Mouse (Mus musculus) ES-Bruce4 (cell line): ENCODE results near the gene Ctnnbl1.

ENCODE experiments used
- CTCF ChIP-seq: IDR thresholded peaks from one replicate; pipeline ENCODE4 v1.8.1; 2011; ENCODE audit warnings: low read depth, low read length
- EP300 ChIP-seq: IDR thresholded peaks from 2 replicates; pipeline ENCODE4 v1.6.1; 2011; ENCODE audit warnings: low read depth, low read length; ENCODE audit not compliant: insufficient read depth
- POLR2A ChIP-seq: IDR thresholded peaks from one replicate; pipeline ENCODE4 v1.8.1; 2011; ENCODE audit warnings: low read length; ENCODE audit not compliant: insufficient read depth

- no peak for TF ChIP-seq CTCF
- TF ChIP-seq POLR2A = no peak
- no peak for TF ChIP-seq EP300
Observed at GRCm38 (mm10) chr2:157759717-157760116, 22.5 kb downstream of the Ctnnbl1 start.
